Mouse (Mus musculus) right cerebral cortex, adult 18-20 months (tissue): Measurements from ENCODE around the gene Sms.

Experiments used
- DNase-seq: peaks from one replicate; pipeline ENCODE4 v3.0.0; 2022; ENCODE audit warnings: mixed read lengths

Gene Sms

GRCm38 (mm10) chrX:157449000-157449399, 43.1 kb downstream of the Sms start:
- DNase-seq = no peak

- DNase-seq = no peak
Observed at GRCm38 (mm10) chrX:157447431-157447830, 44.7 kb downstream of the Sms start.

GRCm38 (mm10) chrX:157434768-157435167, 57.3 kb downstream of the Sms start:
- DNase-seq = no peak

GRCm38 (mm10) chrX:157419451-157419850, 72.6 kb downstream of the Sms start:
- DNase-seq = no peak

GRCm38 (mm10) chrX:157415212-157415611, 76.9 kb downstream of the Sms start, which contains the start of gene Phex:
Gene Phex, minus strand, starts transcription at chrX:157415312.
- DNase-seq = no peak

- no peak for DNase-seq
Observed at GRCm38 (mm10) chrX:157404919-157405318, 87.2 kb downstream of the Sms start.
